Mouse (Mus musculus) kidney, postnatal 0 days (tissue): ENCODE measurements around the gene Irgm1. TPM values are rescaled to one million over a fixed set of nuclear protein-coding genes. Genes with fewer than 3 reads are reported as not detected.

Experiments
- ATAC-seq: fragments of 200-750 bp; cut with Nextera tagmentation; replicated peaks from 2 replicates; pipeline ENCODE4 v1.8.0; 2017; ENCODE audit warnings: low read depth, moderate number of reproducible peaks, moderate TSS enrichment, moderate library complexity; ENCODE audit not compliant: low FRiP score
- DNase-seq: peaks from one replicate; pipeline ENCODE4 v3.0.0-alpha.2; 2016; ENCODE audit warnings: low spot score
- H3K27ac ChIP-seq: fragments of 300-500 bp; sonication (generic); 2 replicates; pipeline ENCODE4 v1.5.1; 2014; ENCODE audit warnings: mild to moderate bottlenecking
- H3K27me3 ChIP-seq: fragments of 300-500 bp; sonication (generic); 2 replicates; pipeline ENCODE4 v1.6.1; 2014; ENCODE audit warnings: low read length, mixed read lengths; ENCODE audit not compliant: insufficient read depth
- H3K36me3 ChIP-seq: fragments of 300-500 bp; sonication (generic); 2 replicates; pipeline ENCODE4 v1.6.1; 2014; ENCODE audit warnings: low read length, mixed read lengths; ENCODE audit not compliant: insufficient read depth
- H3K4me1 ChIP-seq: fragments of 300-500 bp; sonication (generic); replicated peaks from 2 replicates; pipeline ENCODE4 v1.6.1; 2014; ENCODE audit warnings: antibody characterized with exemption, low read length, mixed read lengths; ENCODE audit not compliant: insufficient read depth
- H3K4me2 ChIP-seq: fragments of 300-500 bp; sonication (generic); 2 replicates; pipeline ENCODE4 v1.6.1; 2014; ENCODE audit warnings: mild to moderate bottlenecking, low read length, moderate library complexity, mixed read lengths
- H3K4me3 ChIP-seq: fragments of 300-500 bp; sonication (generic); replicated peaks from 2 replicates; pipeline ENCODE4 v1.5.1; 2014; ENCODE audit warnings: low read depth, low read length
- H3K9ac ChIP-seq: fragments of 300-500 bp; sonication (generic); 2 replicates; pipeline ENCODE4 v1.6.1; 2014; ENCODE audit warnings: low read depth, low read length
- H3K9me3 ChIP-seq: fragments of 300-500 bp; sonication (generic); replicated peaks from 2 replicates; pipeline ENCODE4 v1.6.1; 2016; ENCODE audit warnings: low read length, inconsistent platforms, mixed read lengths
- CTCF ChIP-seq: IDR thresholded peaks from 2 replicates; pipeline ENCODE4 v1.5.1; 2016; ENCODE audit warnings: antibody characterized with exemption, low read depth, mild to moderate bottlenecking, moderate library complexity
- polyA plus RNA-seq: library from polyadenylated mRNA; unstranded; fragments of >200 nt; fragmentation: Nextera tagmentation; extraction: Ambion mirVana; gene quantifications from 2 replicates; pipeline ENCODE4 v1.2.1, GENCODE M21; 2015

Gene Irgm1
- polyA plus RNA-seq, 1 experiment from 2014 or later: 32.0 TPM

DNA sequence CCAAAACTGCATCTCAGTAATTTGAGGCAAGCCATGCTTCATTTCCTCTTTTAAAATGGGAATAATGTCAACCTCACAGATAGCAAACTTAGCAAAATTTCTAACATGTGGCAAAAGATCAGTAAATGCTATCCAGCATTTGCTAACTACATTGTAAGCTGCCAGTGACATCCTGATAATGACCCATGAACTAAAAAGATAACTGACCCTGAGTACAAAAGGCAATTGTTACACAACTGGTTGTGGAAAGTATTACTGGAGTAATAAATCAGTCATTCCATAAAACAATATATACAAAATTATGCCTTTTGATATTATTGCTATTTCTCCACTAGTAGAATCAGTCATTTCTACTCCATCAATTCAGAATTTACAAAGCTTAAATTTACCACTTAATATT lies 57.7 kb downstream of the Irgm1 start:
- no peak for TF ChIP-seq CTCF
- H3K27ac ChIP-seq: no peak overlapping the region

More for the DNA sequence above, 57.7 kb downstream of the Irgm1 start:
- Histone ChIP-seq H3K4me2 (no peak overlapping the region), H3K4me1 (peaks cover 18% of the 10 kb centered on the region), H3K9ac (no peak overlapping the region), H3K9me3 (no peaks in the 10 kb centered on the region), H3K36me3 (peaks cover 37% of the 10 kb centered on the region; the same call in 1 of the 2 replicates), H3K4me3 (no peak overlapping the region), H3K27me3 (no peaks in the 10 kb centered on the region)
- ATAC-seq (no peak), DNase-seq (no peak)

Other genes with a start within 250 kb of the Irgm1 start
- gene Rack1, start 71.4 kb downstream of the Irgm1 start, polyA plus RNA-seq: 732 and 795 TPM in 2 replicates
- 5.2 and 5.3 TPM in 2 replicates for gene Trim41, start 54.3 kb downstream of the Irgm1 start, polyA plus RNA-seq
- gene Trim7, start 45.5 kb downstream of the Irgm1 start, polyA plus RNA-seq: 10.2 and 10.5 TPM in 2 replicates
- 4.4 and 10.3 TPM in 2 replicates for gene Gm12184, start 45.0 kb downstream of the Irgm1 start, polyA plus RNA-seq
- 0.24 and 0.43 TPM in 2 replicates for gene Gm5431, start 30.5 kb upstream of the Irgm1 start, polyA plus RNA-seq
- gene Psme2b, start 74.5 kb upstream of the Irgm1 start, polyA plus RNA-seq: 5.0 and 5.7 TPM in 2 replicates
- gene Olfr56, start 107.2 kb upstream of the Irgm1 start, polyA plus RNA-seq: 0.09 TPM in 2 replicates
- 0.50 and 0.92 TPM in 2 replicates for gene 9930111J21Rik1, start 107.7 kb upstream of the Irgm1 start, polyA plus RNA-seq
- gene Gm12185, start 120.5 kb upstream of the Irgm1 start, polyA plus RNA-seq: not detected in 2 replicates
- gene Tgtp1, start 122.5 kb upstream of the Irgm1 start, polyA plus RNA-seq: 4.9 and 5.5 TPM in 2 replicates
- 0.68 TPM in 2 replicates for gene 9930111J21Rik2, start 179.6 kb upstream of the Irgm1 start, polyA plus RNA-seq
- gene Tgtp2, start 192.5 kb upstream of the Irgm1 start, polyA plus RNA-seq: 1.6 and 2.2 TPM in 2 replicates
- gene Ifi47, start 204.9 kb upstream of the Irgm1 start, polyA plus RNA-seq: 4.3 and 6.2 TPM in 2 replicates
- 0.05 TPM in 1 of 2 replicates, not detected in the other for gene Olfr1396, start 243.2 kb upstream of the Irgm1 start, polyA plus RNA-seq